Comparison of ENCODE assay signal across 10 mouse cellular contexts in the genomic region with DNA sequence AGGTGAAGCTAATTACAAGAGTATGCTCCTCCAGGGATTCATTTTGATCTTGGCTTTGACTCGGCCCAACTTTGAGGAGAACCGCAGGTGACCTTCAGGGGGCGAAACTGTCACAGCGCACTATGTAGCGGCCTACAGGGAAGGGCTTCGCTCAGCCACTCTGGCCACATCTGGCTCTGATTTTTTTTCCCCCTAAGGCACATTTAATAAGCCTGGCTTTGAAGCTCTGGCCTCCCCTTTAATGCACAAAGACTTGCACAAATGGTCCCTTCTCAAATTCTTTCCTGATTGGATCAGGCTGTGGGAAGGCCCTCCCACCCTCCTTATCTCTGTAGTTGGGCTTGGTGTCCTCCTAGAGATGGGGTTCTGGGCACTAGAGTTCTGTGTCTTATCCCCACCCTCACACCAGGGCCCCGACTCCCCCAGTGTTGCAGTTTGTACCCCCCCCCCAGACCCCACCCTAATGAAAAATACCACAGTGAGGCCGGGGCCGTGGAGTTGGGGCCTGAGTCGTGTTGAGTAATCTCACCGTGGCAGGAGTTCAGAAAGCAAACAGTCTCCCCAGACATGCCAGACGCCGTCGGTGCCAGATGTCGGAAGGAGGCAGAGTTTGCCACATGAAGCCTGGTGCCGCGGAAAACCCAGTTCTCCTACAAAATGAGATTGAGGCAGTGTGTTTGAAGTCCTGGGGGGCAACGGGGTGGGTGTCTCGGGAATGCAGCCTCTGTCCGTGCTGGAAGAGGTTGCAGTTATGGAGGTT. TPM values are rescaled to one million over a fixed set of nuclear protein-coding genes. Genes with fewer than 3 reads are reported as not detected.
DNase-seq lines count a peak whose midpoint lies in the region; ATAC-seq lines count a peak whose summit lies in the region.
"Had no signal": no experiment of that assay in that cellular context is flagged by ENCODE, and none has a peak within 500 bp of the region (broad histone marks: within the 10 kb centered on the region; RNA-seq: fewer than 3 reads in every experiment).

No protein-coding gene starts in this region.

- peaks cover 25% of the 10 kb centered on the region for H3K4me1 ChIP-seq in embryonic facial prominence, embryonic 12.5 days
- peaks cover 19% of the 10 kb centered on the region for H3K4me1 ChIP-seq in hindbrain, embryonic 12.5 days

- no peak overlapping the region for H3K4me2 ChIP-seq in embryonic facial prominence, embryonic 12.5 days (replicated peaks)
- no peak overlapping the region for H3K4me2 ChIP-seq in hindbrain, embryonic 12.5 days (replicated peaks)

- H3K27me3 ChIP-seq in embryonic facial prominence, embryonic 12.5 days = no peaks in the 10 kb centered on the region
- H3K27me3 ChIP-seq in hindbrain, embryonic 12.5 days = no peaks in the 10 kb centered on the region

- WGBS in embryonic facial prominence, embryonic 12.5 days = 21% methylated on average over 20 of the region's 20 CpGs
- 61% methylated on average over 20 of the region's 20 CpGs for WGBS in hindbrain, embryonic 12.5 days

- no peak overlapping the region for H3K9ac ChIP-seq in embryonic facial prominence, embryonic 12.5 days
- no peak overlapping the region for H3K9ac ChIP-seq in hindbrain, embryonic 12.5 days

- DNase-seq in heart, postnatal 4 days = peak; percentile 22
- no peak for DNase-seq in heart, adult 8-10 months (ENCODE audit: low spot score)
- DNase-seq in lung, postnatal 14 days = peak; percentile 76
- no peak for DNase-seq in frontal cortex, postnatal 14 days (ENCODE audit: low spot score in 2 of 2)
- no peak for DNase-seq in urinary bladder, postnatal 10 days (ENCODE audit: low spot score)
- no peak for DNase-seq in urinary bladder, postnatal 25 days (ENCODE audit: low spot score)
- DNase-seq: cerebellum, adult 11 months had no signal

- peak overlapping the region; percentile 87 for H3K27ac ChIP-seq in embryonic facial prominence, embryonic 12.5 days
- peak overlapping the region; percentile 56; the same call in 1 of the 2 replicates for H3K27ac ChIP-seq in hindbrain, embryonic 12.5 days
- H3K27ac ChIP-seq: left cerebral cortex, adult 2 months had no signal

- peaks cover 75% of the 10 kb centered on the region for H3K36me3 ChIP-seq in embryonic facial prominence, embryonic 12.5 days
- H3K36me3 ChIP-seq in hindbrain, embryonic 12.5 days = peaks cover 78% of the 10 kb centered on the region

- no peaks in the 10 kb centered on the region for H3K9me3 ChIP-seq in embryonic facial prominence, embryonic 12.5 days
- H3K9me3 ChIP-seq in hindbrain, embryonic 12.5 days (replicated peaks) = no peaks in the 10 kb centered on the region

- H3K4me3 ChIP-seq in embryonic facial prominence, embryonic 12.5 days = no peak overlapping the region
- no peak overlapping the region for H3K4me3 ChIP-seq in hindbrain, embryonic 12.5 days
- H3K4me3 ChIP-seq: left cerebral cortex, adult 2 months had no signal

- peak; percentile 69; the same call in 1 of the 2 replicates for ATAC-seq in embryonic facial prominence, embryonic 12.5 days (ENCODE audit: insufficient number of reproducible peaks, insufficient read depth, low FRiP score, low TSS enrichment)
- ATAC-seq in hindbrain, embryonic 12.5 days (ENCODE audit: low FRiP score) = no peak

RNA-seq across cellular contexts. Expression of gene Axin2, which starts 27.5 kb away (rescaled TPM):
- total RNA-seq in heart, postnatal 4 days (2021) = 1 to 10 TPM; 5.8 to 6.3 TPM
- 1 to 10 TPM; 3.7 to 7.3 (median 4.8) TPM for total RNA-seq in heart, adult 8-10 months (2022)
- 15.1 and 17.5 TPM in 2 replicates for polyA plus RNA-seq in embryonic facial prominence, embryonic 12.5 days (2016; fragmentation: Nextera tagmentation; extraction: Ambion mirVana)
- 17.5 and 20.3 TPM in 2 replicates for polyA plus RNA-seq in hindbrain, embryonic 12.5 days (2016; fragmentation: Nextera tagmentation; extraction: Ambion mirVana)

Comparison
In these comparisons a context has a peak if more than half of its experiments do, and no peak if none do; other contexts are left out.
1. DNase-seq: peak in heart, postnatal 4 days (single experiment) and lung, postnatal 14 days (single experiment); none in heart, adult 8-10 months (single experiment), frontal cortex, postnatal 14 days (0 of 2), urinary bladder, postnatal 10 days (single experiment) and urinary bladder, postnatal 25 days (single experiment).